17 mouse cellular contexts compared by ENCODE assay signal in genomic region chr2:62316930-62317329, GRCm38 (mm10).
"Had no signal": no experiment of that assay in that cellular context is flagged by ENCODE, and none has a peak within 500 bp of the region (broad histone marks: within the 10 kb centered on the region; RNA-seq: fewer than 3 reads in every experiment).

No protein-coding gene starts in this region.

- DNase-seq: gastrocnemius, postnatal 14 days; gastrocnemius, postnatal 36 days; heart, adult 11 months; heart, adult 2 months; heart, postnatal 10 days; heart, postnatal 4 days; kidney, adult 11 months; kidney, adult 8-10 months; kidney, postnatal 10 days; kidney, postnatal 25 days; kidney, postnatal 4 days; layer of hippocampus, adult 9-11 months; layer of hippocampus, postnatal 36 days; left cerebral cortex, postnatal 4 days had no signal

- ATAC-seq: hindbrain, postnatal 0 days; intestine, embryonic 16.5 days; liver, embryonic 12.5 days had no signal
